Mouse (Mus musculus): ENCODE data around the gene Stat4. TPM values are rescaled to one million over a fixed set of nuclear protein-coding genes. Genes with fewer than 3 reads are reported as not detected.

Gene Stat4
- polyA plus RNA-seq, 1 experiment from 2014 or later = 3.7 TPM

DNA sequence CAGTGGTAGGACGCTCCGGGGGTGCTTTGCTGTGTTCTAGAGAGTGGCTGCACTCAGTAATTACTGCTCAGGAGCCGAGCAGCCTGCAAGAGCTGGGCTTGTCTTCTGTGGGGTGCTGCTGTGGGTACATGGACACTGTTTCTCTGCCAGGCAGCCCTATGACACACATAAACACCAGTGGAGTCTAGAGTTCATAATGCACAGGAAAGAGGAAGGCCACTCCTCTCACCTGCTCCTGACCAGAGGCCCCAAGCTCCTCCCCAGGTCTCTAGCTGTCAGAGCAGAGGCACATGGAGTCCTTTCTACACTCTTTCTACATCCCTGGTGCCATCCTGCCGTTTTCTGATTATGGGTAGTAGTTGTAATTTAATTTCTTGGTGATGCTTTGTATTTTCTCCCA lies 155.2 kb downstream of the Stat4 start:
- Histone ChIP-seq H3K4me1 (ENCODE audit: control insufficient read depth, insufficient read depth, low read length) (peaks cover 3% of the 10 kb centered on the region; the same call in 1 of the 2 replicates), H3K9ac (ENCODE audit: low read length) (no peak overlapping the region), H3K36me3 (ENCODE audit: control insufficient read depth, insufficient read depth, low read length) (no peaks in the 10 kb centered on the region), H3K27ac (ENCODE audit: low read length) (no peak overlapping the region), H3K4me3 (replicated peaks; ENCODE audit: low read length) (no peak overlapping the region), H3K4me2 (ENCODE audit: low read depth, low read length) (no peak overlapping the region), H3K27me3 (ENCODE audit: control insufficient read depth, insufficient read depth, low read length) (no peaks in the 10 kb centered on the region), H3K9me3 (replicated peaks; ENCODE audit: control insufficient read depth, low read length) (no peaks in the 10 kb centered on the region)
- WGBS = 62% methylated on average over 4 of the region's 4 CpGs
- ATAC-seq (ENCODE audit: insufficient read depth, low FRiP score) = no peak

GRCm38 (mm10) chr1:52143191-52143590 lies 156.2 kb downstream of the Stat4 start:
- H3K27me3 ChIP-seq (ENCODE audit: control insufficient read depth, insufficient read depth, low read length) = no peaks in the 10 kb centered on the region
- no peaks in the 10 kb centered on the region for H3K9me3 ChIP-seq (replicated peaks; ENCODE audit: control insufficient read depth, low read length)
- H3K27ac ChIP-seq (ENCODE audit: low read length) = no peak overlapping the region
- H3K36me3 ChIP-seq (ENCODE audit: control insufficient read depth, insufficient read depth, low read length) = no peaks in the 10 kb centered on the region
- H3K4me2 ChIP-seq (ENCODE audit: low read depth, low read length) = no peak overlapping the region
- no peak for ATAC-seq (ENCODE audit: insufficient read depth, low FRiP score)
- peaks cover 3% of the 10 kb centered on the region; the same call in 1 of the 2 replicates for H3K4me1 ChIP-seq (ENCODE audit: control insufficient read depth, insufficient read depth, low read length)
- H3K4me3 ChIP-seq (replicated peaks; ENCODE audit: low read length) = no peak overlapping the region
- no peak overlapping the region for H3K9ac ChIP-seq (ENCODE audit: low read length)
- 78% methylated on average over 4 of the region's 4 CpGs for WGBS

- H3K9ac ChIP-seq (ENCODE audit: low read length) = no peak overlapping the region
- H3K4me2 ChIP-seq (ENCODE audit: low read depth, low read length) = no peak overlapping the region
- peaks cover 3% of the 10 kb centered on the region; the same call in 1 of the 2 replicates for H3K4me1 ChIP-seq (ENCODE audit: control insufficient read depth, insufficient read depth, low read length)
- WGBS = 83% methylated on average over 7 of the region's 7 CpGs
- H3K36me3 ChIP-seq (ENCODE audit: control insufficient read depth, insufficient read depth, low read length) = no peaks in the 10 kb centered on the region
- no peak overlapping the region for H3K4me3 ChIP-seq (replicated peaks; ENCODE audit: low read length)
- no peaks in the 10 kb centered on the region for H3K9me3 ChIP-seq (replicated peaks; ENCODE audit: control insufficient read depth, low read length)
- no peak overlapping the region for H3K27ac ChIP-seq (ENCODE audit: low read length)
- H3K27me3 ChIP-seq (ENCODE audit: control insufficient read depth, insufficient read depth, low read length) = no peaks in the 10 kb centered on the region
- ATAC-seq (ENCODE audit: insufficient read depth, low FRiP score) = no peak
Measured at GRCm38 (mm10) chr1:52143596-52144156, 156.7 kb downstream of the Stat4 start.

DNA sequence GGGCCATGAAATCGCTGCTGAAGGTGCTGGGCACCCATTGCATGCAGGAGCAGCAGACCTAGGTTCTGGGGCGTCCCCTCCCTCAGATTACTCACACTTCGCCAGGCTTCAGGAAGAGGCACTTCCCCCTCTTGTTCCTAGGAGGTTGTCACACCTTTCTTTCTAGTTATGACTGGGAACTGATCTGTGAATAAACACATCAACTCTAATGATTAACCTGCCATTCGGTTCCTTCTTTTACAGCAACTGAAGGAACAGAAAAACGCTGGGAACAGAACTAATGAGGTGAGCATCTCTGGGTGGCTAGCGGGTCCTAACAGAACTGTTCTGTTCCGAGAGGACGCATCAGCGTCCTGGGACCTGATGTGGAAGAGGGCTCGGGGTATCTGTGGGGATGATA lies 158.0 kb downstream of the Stat4 start:
- Histone ChIP-seq H3K4me2 (ENCODE audit: low read depth, low read length) (no peak overlapping the region), H3K9me3 (replicated peaks; ENCODE audit: control insufficient read depth, low read length) (no peaks in the 10 kb centered on the region), H3K9ac (ENCODE audit: low read length) (no peak overlapping the region), H3K27ac (ENCODE audit: low read length) (no peak overlapping the region), H3K4me3 (replicated peaks; ENCODE audit: low read length) (no peak overlapping the region), H3K4me1 (ENCODE audit: control insufficient read depth, insufficient read depth, low read length) (peaks cover 4% of the 10 kb centered on the region), H3K27me3 (ENCODE audit: control insufficient read depth, insufficient read depth, low read length) (no peaks in the 10 kb centered on the region), H3K36me3 (ENCODE audit: control insufficient read depth, insufficient read depth, low read length) (no peaks in the 10 kb centered on the region)
- ATAC-seq (ENCODE audit: insufficient read depth, low FRiP score) = no peak
- WGBS = 68% methylated on average over 10 of the region's 10 CpGs

GRCm38 (mm10) chr1:52146214-52146970 lies 159.4 kb downstream of the Stat4 start:
- no peak overlapping the region for H3K27ac ChIP-seq (ENCODE audit: low read length)
- no peaks in the 10 kb centered on the region for H3K36me3 ChIP-seq (ENCODE audit: control insufficient read depth, insufficient read depth, low read length)
- WGBS = 55% methylated on average over 12 of the region's 12 CpGs
- H3K9ac ChIP-seq (ENCODE audit: low read length) = no peak overlapping the region
- no peak overlapping the region for H3K4me2 ChIP-seq (ENCODE audit: low read depth, low read length)
- H3K4me3 ChIP-seq (replicated peaks; ENCODE audit: low read length) = no peak overlapping the region
- no peaks in the 10 kb centered on the region for H3K27me3 ChIP-seq (ENCODE audit: control insufficient read depth, insufficient read depth, low read length)
- H3K9me3 ChIP-seq (replicated peaks; ENCODE audit: control insufficient read depth, low read length) = no peaks in the 10 kb centered on the region
- peaks cover 16% of the 10 kb centered on the region for H3K4me1 ChIP-seq (ENCODE audit: control insufficient read depth, insufficient read depth, low read length)
- ATAC-seq (ENCODE audit: insufficient read depth, low FRiP score) = peak; percentile 31; the same call in 1 of the 2 replicates

DNA sequence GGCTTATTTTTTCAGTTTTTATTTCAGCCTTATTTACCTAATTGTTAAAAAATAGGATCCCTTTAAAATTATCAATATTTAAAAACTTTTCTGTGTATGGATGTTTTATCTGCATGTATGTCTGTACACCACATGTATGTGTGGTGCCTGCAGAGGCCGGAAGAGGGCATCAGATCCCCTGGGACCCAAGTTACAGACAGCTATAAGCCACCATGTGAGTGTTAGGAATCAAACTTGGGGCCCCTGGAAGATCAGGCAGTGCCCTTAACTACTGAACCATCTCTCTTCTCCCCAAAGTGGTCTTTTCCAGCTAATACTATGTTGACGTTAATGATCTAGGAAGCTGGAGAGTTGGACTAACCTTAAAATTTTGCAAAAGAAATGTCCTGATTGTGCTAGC lies 160.5 kb downstream of the Stat4 start:
- no peak overlapping the region for H3K27ac ChIP-seq (ENCODE audit: low read length)
- H3K9me3 ChIP-seq (replicated peaks; ENCODE audit: control insufficient read depth, low read length) = no peaks in the 10 kb centered on the region
- peaks cover 16% of the 10 kb centered on the region for H3K4me1 ChIP-seq (ENCODE audit: control insufficient read depth, insufficient read depth, low read length)
- no peaks in the 10 kb centered on the region for H3K27me3 ChIP-seq (ENCODE audit: control insufficient read depth, insufficient read depth, low read length)
- H3K4me2 ChIP-seq (ENCODE audit: low read depth, low read length) = no peak overlapping the region
- H3K9ac ChIP-seq (ENCODE audit: low read length) = no peak overlapping the region
- WGBS = 85% methylated on average over 2 of the region's 2 CpGs
- ATAC-seq (ENCODE audit: insufficient read depth, low FRiP score) = no peak
- 0 out of 2 replicates have a peak, but pooled peaks cover 4% of the 10 kb centered on the region for H3K36me3 ChIP-seq (ENCODE audit: control insufficient read depth, insufficient read depth, low read length)
- no peak overlapping the region for H3K4me3 ChIP-seq (replicated peaks; ENCODE audit: low read length)

GRCm38 (mm10) chr1:52148178-52148577 lies 161.2 kb downstream of the Stat4 start:
- Histone ChIP-seq H3K36me3 (ENCODE audit: control insufficient read depth, insufficient read depth, low read length) (0 out of 2 replicates have a peak, but pooled peaks cover 4% of the 10 kb centered on the region), H3K4me3 (replicated peaks; ENCODE audit: low read length) (no peak overlapping the region), H3K9ac (ENCODE audit: low read length) (no peak overlapping the region), H3K9me3 (replicated peaks; ENCODE audit: control insufficient read depth, low read length) (no peaks in the 10 kb centered on the region), H3K4me2 (ENCODE audit: low read depth, low read length) (no peak overlapping the region), H3K27me3 (ENCODE audit: control insufficient read depth, insufficient read depth, low read length) (no peaks in the 10 kb centered on the region), H3K27ac (ENCODE audit: low read length) (no peak overlapping the region), H3K4me1 (ENCODE audit: control insufficient read depth, insufficient read depth, low read length) (peaks cover 14% of the 10 kb centered on the region)
- no peak for ATAC-seq (ENCODE audit: insufficient read depth, low FRiP score)
- WGBS = 75% methylated on average over 7 of the region's 7 CpGs

- Histone ChIP-seq H3K27ac (ENCODE audit: low read length) (no peak overlapping the region), H3K4me3 (replicated peaks; ENCODE audit: low read length) (no peak overlapping the region), H3K9me3 (replicated peaks; ENCODE audit: control insufficient read depth, low read length) (no peaks in the 10 kb centered on the region), H3K4me2 (ENCODE audit: low read depth, low read length) (no peak overlapping the region), H3K4me1 (ENCODE audit: control insufficient read depth, insufficient read depth, low read length) (peaks cover 14% of the 10 kb centered on the region), H3K9ac (ENCODE audit: low read length) (no peak overlapping the region), H3K27me3 (ENCODE audit: control insufficient read depth, insufficient read depth, low read length) (no peaks in the 10 kb centered on the region), H3K36me3 (ENCODE audit: control insufficient read depth, insufficient read depth, low read length) (0 out of 2 replicates have a peak, but pooled peaks cover 4% of the 10 kb centered on the region)
- WGBS = 76% methylated on average over 7 of the region's 7 CpGs
- ATAC-seq (ENCODE audit: insufficient read depth, low FRiP score) = no peak
Measured at GRCm38 (mm10) chr1:52148696-52149095, 161.7 kb downstream of the Stat4 start.

DNA sequence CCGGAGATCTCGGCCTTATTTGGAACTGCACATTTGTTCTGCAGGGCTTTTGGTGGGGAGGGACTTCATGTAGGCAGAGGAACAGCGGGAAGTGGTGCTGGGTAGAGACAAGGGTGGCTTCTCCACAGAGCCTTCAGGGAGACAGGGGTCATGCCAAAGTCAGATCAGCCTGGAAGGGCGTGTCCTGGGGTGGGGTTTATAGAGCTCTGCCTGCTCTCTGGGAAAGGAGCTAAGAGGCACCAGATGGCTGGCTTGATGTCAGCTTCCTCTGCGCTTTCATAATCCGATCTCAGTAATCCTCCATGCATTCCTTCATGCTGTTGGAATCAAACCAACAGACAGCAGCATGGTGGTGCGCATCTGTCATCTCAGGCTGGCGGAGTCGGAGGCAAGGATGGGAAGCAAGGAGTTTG lies 163.0 kb downstream of the Stat4 start:
- no peak overlapping the region for H3K9ac ChIP-seq (ENCODE audit: low read length)
- H3K27me3 ChIP-seq (ENCODE audit: control insufficient read depth, insufficient read depth, low read length) = no peaks in the 10 kb centered on the region
- no peaks in the 10 kb centered on the region for H3K9me3 ChIP-seq (replicated peaks; ENCODE audit: control insufficient read depth, low read length)
- 34% methylated on average over 9 of the region's 9 CpGs for WGBS
- peaks cover 14% of the 10 kb centered on the region for H3K4me1 ChIP-seq (ENCODE audit: control insufficient read depth, insufficient read depth, low read length)
- H3K36me3 ChIP-seq (ENCODE audit: control insufficient read depth, insufficient read depth, low read length) = 0 out of 2 replicates have a peak, but pooled peaks cover 4% of the 10 kb centered on the region
- ATAC-seq (ENCODE audit: insufficient read depth, low FRiP score) = peak; percentile 30
- no peak overlapping the region for H3K27ac ChIP-seq (ENCODE audit: low read length)
- peak overlapping the region; percentile 22; the same call in 1 of the 2 replicates for H3K4me2 ChIP-seq (ENCODE audit: low read depth, low read length)
- H3K4me3 ChIP-seq (replicated peaks; ENCODE audit: low read length) = no peak overlapping the region
